Mouse (Mus musculus) forebrain, embryonic 13.5 days (tissue): Measurements from ENCODE around the gene Pgbd1. TPM values are rescaled to one million over a fixed set of nuclear protein-coding genes. Genes with fewer than 3 reads are reported as not detected.
A peak's percentile ranks its signal among the peaks of the same experiment; 100 is the strongest.

Experiments used
- ATAC-seq: fragments of 200-750 bp; cut with Nextera tagmentation; 2 replicates; pipeline ENCODE4 v1.8.0; 2017
- H3K27ac ChIP-seq: fragments of 300-500 bp; sonication (generic); 2 replicates; pipeline ENCODE4 v1.5.1; 2015; ENCODE audit warnings: inconsistent platforms, mild to moderate bottlenecking, moderate library complexity
- H3K27me3 ChIP-seq: fragments of 300-500 bp; sonication (generic); 2 replicates; pipeline ENCODE4 v1.6.1; 2015; ENCODE audit warnings: mild to moderate bottlenecking, inconsistent platforms
- H3K36me3 ChIP-seq: fragments of 300-500 bp; sonication (generic); 2 replicates; pipeline ENCODE4 v1.6.1; 2015; ENCODE audit warnings: mild to moderate bottlenecking, inconsistent platforms; ENCODE audit not compliant: poor library complexity, severe bottlenecking
- H3K4me1 ChIP-seq: fragments of 300-500 bp; sonication (generic); 2 replicates; pipeline ENCODE4 v1.6.1; 2015; ENCODE audit warnings: inconsistent platforms
- H3K4me2 ChIP-seq: fragments of 300-500 bp; sonication (generic); 2 replicates; pipeline ENCODE4 v1.6.1; 2015; ENCODE audit warnings: inconsistent platforms, mild to moderate bottlenecking, moderate library complexity
- H3K4me3 ChIP-seq: fragments of 300-500 bp; sonication (generic); 2 replicates; pipeline ENCODE4 v1.5.1; 2015; ENCODE audit warnings: mild to moderate bottlenecking, inconsistent platforms
- H3K9ac ChIP-seq: fragments of 300-500 bp; sonication (generic); 2 replicates; pipeline ENCODE4 v1.6.1; 2015; ENCODE audit warnings: mild to moderate bottlenecking, inconsistent platforms
- H3K9me3 ChIP-seq: fragments of 300-500 bp; sonication (generic); replicated peaks from 2 replicates; pipeline ENCODE4 v1.6.1; 2016; ENCODE audit warnings: inconsistent platforms
- WGBS: fragments of 180-500 bp; shearing (Covaris S2); methylation state at CpG from one replicate; pipeline ENCODE4 v1.1.7; 2015; 5-methylcytosine and 5-hydroxymethylcytosine counted together
- microRNA counts: library from miRNA; unstranded; fragments of <30 nt; microRNA quantifications from one replicate; lab custom pipeline; 2016
- microRNA-seq: library from miRNA; unstranded; fragments of <30 nt; microRNA quantifications from one replicate; pipeline ENCODE4, GENCODE M21; 2016
- polyA plus RNA-seq: library from polyadenylated mRNA; unstranded; fragments of >200 nt; fragmentation: Nextera tagmentation; extraction: Ambion mirVana; gene quantifications from 2 replicates; pipeline ENCODE4 v1.2.1, GENCODE M21; 2015

The Pgbd1 gene
- polyA plus RNA-seq, 1 experiment from 2014 or later, result 3.7 TPM

DNA sequence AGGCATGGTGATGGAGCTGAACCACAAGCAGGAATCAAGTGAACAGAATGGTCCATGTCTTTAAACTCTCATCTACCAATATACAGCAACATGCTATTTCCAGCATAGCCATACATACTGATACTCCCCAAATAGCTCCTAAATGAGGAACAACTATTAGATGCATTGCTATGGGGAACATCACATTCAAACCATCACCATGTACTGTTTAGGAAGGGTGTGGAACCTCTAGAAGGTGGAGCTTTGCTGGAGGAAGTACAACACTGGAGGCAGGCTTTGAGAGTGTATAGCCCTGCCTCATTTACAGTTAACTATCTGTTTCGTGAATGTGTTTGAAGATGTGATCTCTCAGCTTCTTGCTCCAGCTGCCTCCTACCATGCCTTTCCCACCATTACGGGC is 63.1 kb downstream of the Pgbd1 start:
- no peak for ATAC-seq
- whole genome bisulfite sequencing, result 90% methylated on average over 2 of the region's 2 CpGs

GRCm38 (mm10) chr13:21372700-21373099 is 68.2 kb downstream of the Pgbd1 start:
- Histone ChIP-seq H3K27me3 (no peaks in the 10 kb centered on the region), H3K36me3 (peaks cover 48% of the 10 kb centered on the region), H3K9me3 (no peaks in the 10 kb centered on the region), H3K4me1 (no peaks in the 10 kb centered on the region), H3K4me3 (no peak overlapping the region), H3K9ac (no peak overlapping the region), H3K4me2 (no peak overlapping the region), H3K27ac (no peak overlapping the region)
- 95% methylated on average over 2 of the region's 2 CpGs for WGBS
- no peak for ATAC-seq

More for the DNA sequence above, 63.1 kb downstream of the Pgbd1 start:
- Histone ChIP-seq H3K4me2 (no peak overlapping the region), H3K9ac (no peak overlapping the region), H3K27me3 (no peaks in the 10 kb centered on the region), H3K27ac (no peak overlapping the region), H3K4me3 (no peak overlapping the region), H3K36me3 (peaks cover 9% of the 10 kb centered on the region), H3K9me3 (no peaks in the 10 kb centered on the region), H3K4me1 (no peaks in the 10 kb centered on the region)

MicroRNAs encoded within 50 kb of the gene (microRNA counts, 519-probe panel; counts per million panel counts)
- 4,303 counts per million, percentile 82 among the panel's probes with 10 or more counts for microRNA mmu-miR-1896 (lab: Ali Mortazavi, UCI)

Small RNA genes lying within 50 kb of the gene (microRNA-seq; reads per million reads assigned to microRNA genes)
- gene Mir1896 (not detected), gene Mir6942 (not detected)

Other genes with a start within 250 kb of the Pgbd1 start
- gene Gpx5, start 148.3 kb downstream of the Pgbd1 start, polyA plus RNA-seq, result not detected in 2 replicates
- not detected in 2 replicates for gene Gpx6, start 128.9 kb downstream of the Pgbd1 start, polyA plus RNA-seq
- not detected in 2 replicates for gene Olfr1367, start 94.1 kb downstream of the Pgbd1 start, polyA plus RNA-seq
- 16.4 and 18.1 TPM in 2 replicates for gene Zscan12, start 78.2 kb downstream of the Pgbd1 start, polyA plus RNA-seq
- 97.9 and 98.4 TPM in 2 replicates for gene Zkscan3, start 38.3 kb downstream of the Pgbd1 start, polyA plus RNA-seq
- gene Zscan26, start 12.7 kb upstream of the Pgbd1 start, polyA plus RNA-seq, result 21.7 and 25.4 TPM in 2 replicates
- gene Nkapl, start 27.5 kb upstream of the Pgbd1 start, polyA plus RNA-seq, result 2.9 and 3.5 TPM in 2 replicates
- 7.3 and 7.7 TPM in 2 replicates for gene Zkscan4, start 37.8 kb upstream of the Pgbd1 start, polyA plus RNA-seq
- not detected in 2 replicates for gene Gm10065, start 38.4 kb upstream of the Pgbd1 start, polyA plus RNA-seq
- 0.21 and 0.54 TPM in 2 replicates for gene AK157302, start 54.2 kb upstream of the Pgbd1 start, polyA plus RNA-seq
- gene Gm11273, start 60.4 kb upstream of the Pgbd1 start, polyA plus RNA-seq, result 7.5 TPM in 2 replicates
- gene Zkscan8, start 90.1 kb upstream of the Pgbd1 start, polyA plus RNA-seq, result 6.1 and 7.4 TPM in 2 replicates
- 0.17 and 0.33 TPM in 2 replicates for gene Olfr1366, start 101.8 kb upstream of the Pgbd1 start, polyA plus RNA-seq
- not detected in 2 replicates for gene Olfr1535, start 118.8 kb upstream of the Pgbd1 start, polyA plus RNA-seq
- not detected in 2 replicates for gene Olfr1364, start 140.7 kb upstream of the Pgbd1 start, polyA plus RNA-seq
- not detected in 2 replicates for gene Olfr1362, start 173.0 kb upstream of the Pgbd1 start, polyA plus RNA-seq
- not detected in 2 replicates for gene Olfr11, start 201.5 kb upstream of the Pgbd1 start, polyA plus RNA-seq
- gene Olfr1361, start 222.3 kb upstream of the Pgbd1 start, polyA plus RNA-seq, result not detected in 2 replicates
- not detected in 2 replicates for gene Olfr1360, start 236.3 kb upstream of the Pgbd1 start, polyA plus RNA-seq